Mouse (Mus musculus) lung, postnatal 0 days (tissue): Measurements from ENCODE around the gene Cnot1.

Experiments used
- CTCF ChIP-seq: IDR thresholded peaks from 2 replicates; pipeline ENCODE4 v1.5.1; 2016; ENCODE audit warnings: antibody characterized with exemption, mild to moderate bottlenecking
- EP300 ChIP-seq: IDR thresholded peaks from 2 replicates; pipeline ENCODE4 v1.6.1; 2016; ENCODE audit warnings: antibody characterized with exemption, mild to moderate bottlenecking, control low read depth

DNA sequence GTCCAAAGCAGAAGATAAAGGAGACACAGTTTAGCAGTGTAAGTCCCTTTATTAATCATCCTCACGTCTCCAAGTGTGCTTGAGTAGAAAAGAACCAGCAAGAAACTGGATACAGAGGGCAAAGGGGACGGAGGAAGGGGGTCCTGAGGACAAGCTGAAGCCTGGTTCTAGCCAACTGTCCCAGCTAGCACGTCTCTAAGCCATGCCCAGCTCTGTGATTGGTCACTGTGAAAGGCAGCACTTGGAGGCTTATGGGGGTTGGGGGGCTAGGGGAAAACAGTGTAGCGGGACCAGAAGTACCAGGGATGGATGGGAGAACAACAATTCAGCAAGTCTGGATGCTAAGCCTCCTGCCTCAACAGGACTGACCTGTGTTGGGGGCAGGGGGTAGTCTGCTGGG lies 28.6 kb upstream of the Cnot1 start:
- TF ChIP-seq CTCF (no peak), EP300 (no peak)
